Mouse (Mus musculus) brain, embryonic 14.5 days (tissue): ENCODE data around the gene Ifi27l2b. TPM values are rescaled to one million over a fixed set of nuclear protein-coding genes. Genes with fewer than 3 reads are reported as not detected.

ENCODE experiments used
- DNase-seq: peaks from one replicate; pipeline ENCODE4 v3.0.0-alpha.2; 2011; ENCODE audit warnings: low read depth
- CTCF ChIP-seq: fragments of 200-500 bp; IDR thresholded peaks from 2 replicates; pipeline ENCODE4 v1.5.1; 2012; ENCODE audit warnings: inconsistent platforms, mild to moderate bottlenecking, moderate library complexity, borderline replicate concordance; ENCODE audit not compliant: insufficient read depth, insufficient read length; ENCODE audit errors: extremely low read depth
- POLR2A ChIP-seq: fragments of 200-500 bp; IDR thresholded peaks from 2 replicates; pipeline ENCODE4 v1.6.1; 2012; ENCODE audit warnings: mild to moderate bottlenecking, inconsistent platforms, borderline replicate concordance; ENCODE audit not compliant: poor library complexity, insufficient read depth, insufficient read length, severe bottlenecking; ENCODE audit errors: extremely low read depth
- polyA plus RNA-seq: library from polyadenylated mRNA; depleted of rRNA; stranded (reverse); fragments of >200 nt; gene quantifications from 2 replicates; pipeline ENCODE4 v1.2.3, GENCODE M21; 2012; rRNA removed

Gene Ifi27l2b
- polyA plus RNA-seq, 1 experiment: not detected

- no peak for DNase-seq
- no peak for TF ChIP-seq POLR2A
- no peak for TF ChIP-seq CTCF
Observed at GRCm38 (mm10) chr12:103433430-103433829, 23.6 kb downstream of the Ifi27l2b start.

DNA sequence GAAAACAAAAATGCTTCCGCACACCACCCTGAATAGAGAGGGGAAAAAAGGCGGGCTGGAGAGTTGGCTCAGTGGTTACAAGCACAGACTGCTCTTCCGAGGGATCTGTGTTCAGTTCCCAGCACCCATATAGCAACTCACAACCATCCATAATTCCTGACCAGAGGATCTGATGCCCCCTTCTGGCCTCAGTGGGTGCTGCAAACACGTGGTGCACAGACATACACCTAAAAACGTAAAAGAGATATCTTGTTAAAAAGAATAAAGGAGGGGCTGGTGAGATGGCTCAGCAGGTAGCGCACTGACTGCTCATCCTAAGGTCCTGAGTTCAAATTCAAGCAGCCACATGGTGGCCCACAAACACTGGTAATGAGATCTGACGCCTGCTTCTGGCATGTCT is 30.3 kb downstream of the Ifi27l2b start:
- DNase-seq: no peak
- TF ChIP-seq POLR2A: no peak
- no peak for TF ChIP-seq CTCF

- TF ChIP-seq CTCF: peak; percentile 89
- peak; percentile 68; the same call in 1 of the 2 replicates for TF ChIP-seq POLR2A
- peak; percentile 100 for DNase-seq
Observed at GRCm38 (mm10) chr12:103425729-103426470, 31.1 kb downstream of the Ifi27l2b start, which contains the start of gene Ddx24. TSS of gene Ddx24 (minus strand) at chr12:103425830.

DNA sequence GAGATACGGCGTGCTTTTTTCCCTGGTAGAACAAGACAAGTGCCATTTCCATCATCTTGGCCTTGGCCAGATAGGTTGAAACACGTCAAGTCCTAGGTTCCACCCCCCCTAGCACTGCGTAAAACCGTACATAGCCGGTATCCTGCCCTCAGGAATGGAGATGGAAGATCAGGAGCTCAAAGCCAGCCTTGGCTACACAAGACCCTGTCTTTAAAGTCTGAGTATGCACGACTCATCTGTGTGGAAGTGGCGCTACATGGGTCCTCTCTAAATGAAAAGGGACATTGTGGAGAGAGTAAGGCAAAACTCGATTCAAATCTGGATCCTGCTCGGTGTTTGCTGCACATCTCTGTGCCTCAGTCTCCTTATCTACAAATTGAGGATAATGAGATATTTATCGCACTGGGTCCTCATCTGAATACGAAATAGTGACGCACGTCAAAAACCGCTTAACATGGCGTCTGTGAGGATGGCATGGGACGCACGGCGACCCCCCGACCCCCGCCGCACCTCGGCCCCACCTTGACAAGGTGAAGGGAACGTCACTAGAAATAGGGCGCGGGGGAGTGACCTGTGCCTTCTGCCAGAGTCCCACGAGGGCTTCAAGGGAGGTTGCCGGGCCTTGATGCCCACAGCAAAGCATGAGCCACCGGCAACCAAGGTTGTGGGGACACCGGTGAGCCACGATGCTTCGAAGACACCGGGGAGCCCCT is 31.9 kb downstream of the Ifi27l2b start:
- TF ChIP-seq POLR2A (no peak), CTCF (no peak)
- no peak for DNase-seq

GRCm38 (mm10) chr12:103408144-103408543 is 48.9 kb downstream of the Ifi27l2b start:
- TF ChIP-seq CTCF (no peak), POLR2A (no peak)
- no peak for DNase-seq

DNA sequence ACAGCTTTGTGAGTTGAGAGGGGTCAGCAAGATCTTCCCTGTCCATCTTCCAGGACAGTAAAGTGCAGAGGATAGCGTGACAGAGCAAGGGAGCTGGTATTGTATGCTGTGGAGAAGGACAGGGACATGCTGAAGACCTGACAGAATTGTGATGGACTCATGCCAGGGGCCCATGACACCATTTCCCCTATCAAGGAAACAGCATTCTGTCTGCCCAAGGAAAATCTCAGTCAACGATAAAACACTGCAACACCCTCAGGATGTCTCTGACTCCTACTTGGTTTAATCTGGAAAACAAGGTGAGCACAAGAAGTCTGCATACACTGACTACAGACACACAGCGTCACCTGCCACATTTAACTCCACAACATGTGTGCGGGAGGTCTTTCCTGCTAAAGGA is 49.3 kb downstream of the Ifi27l2b start, which contains the start of gene 9330161L09Rik:
Gene 9330161L09Rik (minus strand): TSS at position 101 of the 400 bp plus-strand sequence.
- no peak for DNase-seq
- TF ChIP-seq POLR2A: no peak
- TF ChIP-seq CTCF: no peak

DNA sequence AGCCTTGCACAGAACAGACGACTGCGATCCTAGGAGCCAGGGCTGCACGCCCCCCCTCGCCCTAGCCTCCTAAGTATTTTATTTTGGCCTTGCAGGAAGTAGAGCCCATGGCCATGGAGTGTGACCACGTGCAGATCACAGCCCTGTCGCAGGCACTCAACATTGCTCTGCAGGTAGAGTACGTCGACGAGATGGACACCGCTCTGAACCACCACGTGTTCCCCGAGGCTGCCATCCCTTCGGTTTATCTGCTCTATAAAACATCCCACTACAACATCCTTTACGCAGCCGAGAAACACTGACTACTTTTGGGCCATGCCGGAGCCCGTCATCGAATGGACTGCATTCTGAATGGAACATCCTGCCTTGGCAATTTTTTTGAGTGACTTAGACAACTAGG is 52.9 kb downstream of the Ifi27l2b start:
- no peak for DNase-seq
- TF ChIP-seq CTCF (no peak), POLR2A (no peak)

Other genes starting within 250 kb of the Ifi27l2b start
- 2.3 and 2.6 TPM in 2 replicates for gene Prima1, start 215.1 kb downstream of the Ifi27l2b start, polyA plus RNA-seq
- gene Fam181a, start 146.2 kb downstream of the Ifi27l2b start, polyA plus RNA-seq: 12.3 and 16.0 TPM in 2 replicates
- 1.2 and 1.3 TPM in 2 replicates for gene Asb2, start 101.2 kb downstream of the Ifi27l2b start, polyA plus RNA-seq
- 17.7 and 18.0 TPM in 2 replicates for gene Otub2, start 68.5 kb downstream of the Ifi27l2b start, polyA plus RNA-seq
- gene 9330161L09Rik, start 49.4 kb downstream of the Ifi27l2b start, polyA plus RNA-seq: 2.1 and 3.6 TPM in 2 replicates
- 65.2 and 82.8 TPM in 2 replicates for gene Ddx24, start 31.4 kb downstream of the Ifi27l2b start, polyA plus RNA-seq
- gene Ifi27, start 23.0 kb downstream of the Ifi27l2b start, polyA plus RNA-seq: 10.6 and 11.2 TPM in 2 replicates
- 5.1 and 7.3 TPM in 2 replicates for gene Ifi27l2a, start 13.5 kb downstream of the Ifi27l2b start, polyA plus RNA-seq
- gene Ppp4r4, start 75.1 kb upstream of the Ifi27l2b start, polyA plus RNA-seq: 3.6 and 3.7 TPM in 2 replicates
- gene Serpina10, start 174.2 kb upstream of the Ifi27l2b start, polyA plus RNA-seq: not detected in 2 replicates
- 0.26 TPM in 1 of 2 replicates, not detected in the other for gene Serpina6, start 200.0 kb upstream of the Ifi27l2b start, polyA plus RNA-seq
- not detected in 2 replicates for gene Serpina16, start 218.9 kb upstream of the Ifi27l2b start, polyA plus RNA-seq
- gene Serpina1f, start 238.3 kb upstream of the Ifi27l2b start, polyA plus RNA-seq: not detected in 2 replicates